Mouse (Mus musculus): ENCODE results near the gene Vdac1. TPM values are rescaled to one million over a fixed set of nuclear protein-coding genes. Genes with fewer than 3 reads are reported as not detected.

Gene Vdac1
- polyA plus RNA-seq, 1 experiment = 341 TPM

GRCm38 (mm10) chr11:52429440-52429839 lies 68.8 kb downstream of the Vdac1 start:
- 41% methylated on average over 6 of the region's 6 CpGs for WGBS
- TF ChIP-seq POLR2A (IDR thresholded peaks at IDR 0.05; ENCODE audit: low read depth, low read length) = no peak
- no peak for TF ChIP-seq CTCF (conservative IDR thresholded peaks at IDR 0.05; ENCODE audit: insufficient read depth, insufficient read length, low read depth, low read length)
- H3K4me3 ChIP-seq (ENCODE audit: insufficient read depth, low read depth, low read length) = no peak overlapping the region

GRCm38 (mm10) chr11:52431594-52431993 lies 70.9 kb downstream of the Vdac1 start:
- peak; percentile 67 for DNase-seq
- no peak overlapping the region for H3K27ac ChIP-seq (ENCODE audit: insufficient read depth, low read depth, low read length)
- no peak overlapping the region for H3K4me3 ChIP-seq (ENCODE audit: insufficient read depth, low read depth, low read length)
- 34% methylated on average over 5 of the region's 5 CpGs for WGBS
- no peaks in the 10 kb centered on the region for H3K27me3 ChIP-seq (replicated peaks; ENCODE audit: control insufficient read depth, insufficient read depth, low read length)
- TF ChIP-seq CTCF (conservative IDR thresholded peaks at IDR 0.05; ENCODE audit: insufficient read depth, insufficient read length, low read depth, low read length) = no peak
- no peak for TF ChIP-seq POLR2A (IDR thresholded peaks at IDR 0.05; ENCODE audit: low read depth, low read length)
- no peaks in the 10 kb centered on the region for H3K36me3 ChIP-seq (ENCODE audit: control insufficient read depth, insufficient read depth, low read length)
- H3K4me1 ChIP-seq (ENCODE audit: control insufficient read depth, insufficient read depth, low read length) = no peaks in the 10 kb centered on the region

More at GRCm38 (mm10) chr11:52429440-52429839, 68.8 kb downstream of the Vdac1 start:
- H3K27ac ChIP-seq (ENCODE audit: insufficient read depth, low read depth, low read length) = no peak overlapping the region
- no peak for DNase-seq
- no peaks in the 10 kb centered on the region for H3K4me1 ChIP-seq (ENCODE audit: control insufficient read depth, insufficient read depth, low read length)
- H3K36me3 ChIP-seq (ENCODE audit: control insufficient read depth, insufficient read depth, low read length) = no peaks in the 10 kb centered on the region
- H3K27me3 ChIP-seq (replicated peaks; ENCODE audit: control insufficient read depth, insufficient read depth, low read length) = no peaks in the 10 kb centered on the region

GRCm38 (mm10) chr11:52432148-52432547 lies 71.5 kb downstream of the Vdac1 start:
- Histone ChIP-seq H3K4me1 (ENCODE audit: control insufficient read depth, insufficient read depth, low read length) (no peaks in the 10 kb centered on the region), H3K4me3 (ENCODE audit: insufficient read depth, low read depth, low read length) (no peak overlapping the region), H3K27ac (ENCODE audit: insufficient read depth, low read depth, low read length) (no peak overlapping the region), H3K36me3 (ENCODE audit: control insufficient read depth, insufficient read depth, low read length) (no peaks in the 10 kb centered on the region), H3K27me3 (replicated peaks; ENCODE audit: control insufficient read depth, insufficient read depth, low read length) (no peaks in the 10 kb centered on the region)
- TF ChIP-seq POLR2A (IDR thresholded peaks at IDR 0.05; ENCODE audit: low read depth, low read length) = no peak
- TF ChIP-seq CTCF (conservative IDR thresholded peaks at IDR 0.05; ENCODE audit: insufficient read depth, insufficient read length, low read depth, low read length) = no peak
- WGBS = 94% methylated on average over 5 of the region's 5 CpGs
- DNase-seq = no peak

GRCm38 (mm10) chr11:52433076-52433796 lies 72.6 kb downstream of the Vdac1 start:
- Histone ChIP-seq H3K4me1 (ENCODE audit: control insufficient read depth, insufficient read depth, low read length) (no peaks in the 10 kb centered on the region), H3K4me3 (ENCODE audit: insufficient read depth, low read depth, low read length) (no peak overlapping the region), H3K27me3 (replicated peaks; ENCODE audit: control insufficient read depth, insufficient read depth, low read length) (no peaks in the 10 kb centered on the region), H3K36me3 (ENCODE audit: control insufficient read depth, insufficient read depth, low read length) (no peaks in the 10 kb centered on the region), H3K27ac (ENCODE audit: insufficient read depth, low read depth, low read length) (no peak overlapping the region)
- no peak for TF ChIP-seq CTCF (conservative IDR thresholded peaks at IDR 0.05; ENCODE audit: insufficient read depth, insufficient read length, low read depth, low read length)
- TF ChIP-seq POLR2A (IDR thresholded peaks at IDR 0.05; ENCODE audit: low read depth, low read length) = no peak
- WGBS = 78% methylated on average over 8 of the region's 8 CpGs
- DNase-seq = no peak

- no peaks in the 10 kb centered on the region for H3K4me1 ChIP-seq (ENCODE audit: control insufficient read depth, insufficient read depth, low read length)
- H3K4me3 ChIP-seq (ENCODE audit: insufficient read depth, low read depth, low read length) = no peak overlapping the region
- H3K27ac ChIP-seq (ENCODE audit: insufficient read depth, low read depth, low read length) = no peak overlapping the region
- TF ChIP-seq POLR2A (IDR thresholded peaks at IDR 0.05; ENCODE audit: low read depth, low read length) = no peak
- no peak for TF ChIP-seq CTCF (conservative IDR thresholded peaks at IDR 0.05; ENCODE audit: insufficient read depth, insufficient read length, low read depth, low read length)
- 68% methylated on average over 2 of the region's 2 CpGs for WGBS
- DNase-seq = no peak
- no peaks in the 10 kb centered on the region for H3K36me3 ChIP-seq (ENCODE audit: control insufficient read depth, insufficient read depth, low read length)
- no peaks in the 10 kb centered on the region for H3K27me3 ChIP-seq (replicated peaks; ENCODE audit: control insufficient read depth, insufficient read depth, low read length)
These were observed 73.1 kb downstream of the Vdac1 start for GRCm38 (mm10) chr11:52433797-52434195.

GRCm38 (mm10) chr11:52435466-52435865 lies 74.8 kb downstream of the Vdac1 start:
- H3K4me3 ChIP-seq (ENCODE audit: insufficient read depth, low read depth, low read length) = no peak overlapping the region
- H3K27ac ChIP-seq (ENCODE audit: insufficient read depth, low read depth, low read length) = no peak overlapping the region
- no peaks in the 10 kb centered on the region for H3K4me1 ChIP-seq (ENCODE audit: control insufficient read depth, insufficient read depth, low read length)
- H3K27me3 ChIP-seq (replicated peaks; ENCODE audit: control insufficient read depth, insufficient read depth, low read length) = no peaks in the 10 kb centered on the region
- no peak for DNase-seq
- H3K36me3 ChIP-seq (ENCODE audit: control insufficient read depth, insufficient read depth, low read length) = no peaks in the 10 kb centered on the region
- WGBS = 90% methylated on average over 5 of the region's 5 CpGs
- TF ChIP-seq CTCF (conservative IDR thresholded peaks at IDR 0.05; ENCODE audit: insufficient read depth, insufficient read length, low read depth, low read length) (no peak), POLR2A (IDR thresholded peaks at IDR 0.05; ENCODE audit: low read depth, low read length) (no peak)

GRCm38 (mm10) chr11:52437123-52437522 lies 76.5 kb downstream of the Vdac1 start:
- no peak overlapping the region for H3K27ac ChIP-seq (ENCODE audit: insufficient read depth, low read depth, low read length)
- no peaks in the 10 kb centered on the region for H3K4me1 ChIP-seq (ENCODE audit: control insufficient read depth, insufficient read depth, low read length)
- TF ChIP-seq CTCF (conservative IDR thresholded peaks at IDR 0.05; ENCODE audit: insufficient read depth, insufficient read length, low read depth, low read length) (no peak), POLR2A (IDR thresholded peaks at IDR 0.05; ENCODE audit: low read depth, low read length) (no peak)
- DNase-seq = peak; percentile 21
- H3K36me3 ChIP-seq (ENCODE audit: control insufficient read depth, insufficient read depth, low read length) = no peaks in the 10 kb centered on the region
- no peak overlapping the region for H3K4me3 ChIP-seq (ENCODE audit: insufficient read depth, low read depth, low read length)
- H3K27me3 ChIP-seq (replicated peaks; ENCODE audit: control insufficient read depth, insufficient read depth, low read length) = no peaks in the 10 kb centered on the region
- 17% methylated on average over 10 of the region's 10 CpGs for WGBS

Other genes with a start within 250 kb of the Vdac1 start
- gene Olfr1373, start 215.3 kb upstream of the Vdac1 start, polyA plus RNA-seq (2012; rRNA removed) = not detected in 2 replicates
- gene Olfr1371, start 146.9 kb upstream of the Vdac1 start, polyA plus RNA-seq (2012; rRNA removed) = not detected in 2 replicates
- 34.4 and 68.9 TPM in 2 replicates for gene Skp1a, start 128.9 kb upstream of the Vdac1 start, polyA plus RNA-seq (2012; rRNA removed)
- gene Tcf7, start 77.8 kb upstream of the Vdac1 start, polyA plus RNA-seq (2012; rRNA removed) = 2.1 and 13.2 TPM in 2 replicates
- gene 9530068E07Rik, start 35.6 kb downstream of the Vdac1 start, polyA plus RNA-seq (2012; rRNA removed) = 219 and 245 TPM in 2 replicates